Mouse (Mus musculus): Measurements from ENCODE around the gene Ephx1. TPM values are rescaled to one million over a fixed set of nuclear protein-coding genes. Genes with fewer than 3 reads are reported as not detected.

Gene Ephx1
- total and polyA plus RNA-seq, 2 experiments from 2014 or later, result 6.9 to 10.2 TPM

- no peak overlapping the region for H3K4me2 ChIP-seq (ENCODE audit: low read depth, low read length)
- no peaks in the 10 kb centered on the region for H3K27me3 ChIP-seq (ENCODE audit: control insufficient read depth, insufficient read depth, low read length)
- DNase-seq (ENCODE audit: low spot score), result no peak
- TF ChIP-seq CTCF (IDR thresholded peaks at IDR 0.05; ENCODE audit: low read depth) (no peak), EP300 (IDR thresholded peaks at IDR 0.05; ENCODE audit: low read depth) (no peak)
- no peaks in the 10 kb centered on the region for H3K9me3 ChIP-seq (replicated peaks; ENCODE audit: control insufficient read depth, low read length)
- H3K27ac ChIP-seq (ENCODE audit: low read depth), result no peak overlapping the region
- H3K4me1 ChIP-seq (ENCODE audit: control insufficient read depth, insufficient read depth), result no peaks in the 10 kb centered on the region
- ATAC-seq (ENCODE audit: insufficient read depth, low read depth), result no peak
- no peak overlapping the region for H3K4me3 ChIP-seq (ENCODE audit: low read depth, low read length)
- peaks cover 88% of the 10 kb centered on the region for H3K36me3 ChIP-seq (replicated peaks; ENCODE audit: control insufficient read depth, insufficient read depth, low read length)
- 83% methylated on average over 7 of the region's 7 CpGs for WGBS
- no peak overlapping the region for H3K9ac ChIP-seq (replicated peaks; ENCODE audit: low read depth, low read length)
Measured at GRCm38 (mm10) chr1:180967261-180967660, 53.4 kb downstream of the Ephx1 start.

- ATAC-seq (ENCODE audit: insufficient read depth, low read depth) (peak; percentile 58; the same call in 1 of the 2 replicates), DNase-seq (ENCODE audit: low spot score) (no peak)
- Histone ChIP-seq H3K4me1 (ENCODE audit: control insufficient read depth, insufficient read depth) (no peaks in the 10 kb centered on the region), H3K4me3 (ENCODE audit: low read depth, low read length) (no peak overlapping the region), H3K9me3 (replicated peaks; ENCODE audit: control insufficient read depth, low read length) (no peaks in the 10 kb centered on the region), H3K36me3 (replicated peaks; ENCODE audit: control insufficient read depth, insufficient read depth, low read length) (peaks cover 91% of the 10 kb centered on the region), H3K27me3 (ENCODE audit: control insufficient read depth, insufficient read depth, low read length) (no peaks in the 10 kb centered on the region), H3K27ac (ENCODE audit: low read depth) (no peak overlapping the region), H3K9ac (replicated peaks; ENCODE audit: low read depth, low read length) (no peak overlapping the region), H3K4me2 (ENCODE audit: low read depth, low read length) (no peak overlapping the region)
- TF ChIP-seq CTCF (IDR thresholded peaks at IDR 0.05; ENCODE audit: low read depth), result no peak
- no peak for TF ChIP-seq EP300 (IDR thresholded peaks at IDR 0.05; ENCODE audit: low read depth)
- WGBS, result 37% methylated on average over 3 of the region's 3 CpGs
Measured at GRCm38 (mm10) chr1:180966542-180966941, 54.2 kb downstream of the Ephx1 start.

- Histone ChIP-seq H3K4me1 (ENCODE audit: control insufficient read depth, insufficient read depth) (no peaks in the 10 kb centered on the region), H3K9ac (replicated peaks; ENCODE audit: low read depth, low read length) (no peak overlapping the region), H3K4me2 (ENCODE audit: low read depth, low read length) (no peak overlapping the region), H3K27me3 (ENCODE audit: control insufficient read depth, insufficient read depth, low read length) (no peaks in the 10 kb centered on the region), H3K4me3 (ENCODE audit: low read depth, low read length) (no peak overlapping the region), H3K36me3 (replicated peaks; ENCODE audit: control insufficient read depth, insufficient read depth, low read length) (peaks cover 91% of the 10 kb centered on the region), H3K27ac (ENCODE audit: low read depth) (no peak overlapping the region), H3K9me3 (replicated peaks; ENCODE audit: control insufficient read depth, low read length) (no peaks in the 10 kb centered on the region)
- ATAC-seq (ENCODE audit: insufficient read depth, low read depth), result no peak
- 78% methylated on average over 3 of the region's 3 CpGs for WGBS
- TF ChIP-seq CTCF (IDR thresholded peaks at IDR 0.05; ENCODE audit: low read depth) (no peak), EP300 (IDR thresholded peaks at IDR 0.05; ENCODE audit: low read depth) (no peak)
- DNase-seq (ENCODE audit: low spot score), result no peak
Measured at GRCm38 (mm10) chr1:180965786-180966185, 54.9 kb downstream of the Ephx1 start.

GRCm38 (mm10) chr1:180958797-180959196, 61.9 kb downstream of the Ephx1 start:
- peaks cover 84% of the 10 kb centered on the region for H3K36me3 ChIP-seq (replicated peaks; ENCODE audit: control insufficient read depth, insufficient read depth, low read length)
- no peak for TF ChIP-seq EP300 (IDR thresholded peaks at IDR 0.05; ENCODE audit: low read depth)
- no peak for TF ChIP-seq CTCF (IDR thresholded peaks at IDR 0.05; ENCODE audit: low read depth)
- DNase-seq (ENCODE audit: low spot score), result no peak
- no peak for ATAC-seq (ENCODE audit: insufficient read depth, low read depth)
- no peak overlapping the region for H3K4me3 ChIP-seq (ENCODE audit: low read depth, low read length)
- H3K4me2 ChIP-seq (ENCODE audit: low read depth, low read length), result no peak overlapping the region
- H3K27me3 ChIP-seq (ENCODE audit: control insufficient read depth, insufficient read depth, low read length), result no peaks in the 10 kb centered on the region
- H3K9me3 ChIP-seq (replicated peaks; ENCODE audit: control insufficient read depth, low read length), result no peaks in the 10 kb centered on the region
- H3K4me1 ChIP-seq (ENCODE audit: control insufficient read depth, insufficient read depth), result no peaks in the 10 kb centered on the region
- no peak overlapping the region for H3K27ac ChIP-seq (ENCODE audit: low read depth)
- no peak overlapping the region for H3K9ac ChIP-seq (replicated peaks; ENCODE audit: low read depth, low read length)
- 75% methylated on average over 3 of the region's 3 CpGs for WGBS

- Histone ChIP-seq H3K9ac (replicated peaks; ENCODE audit: low read depth, low read length) (no peak overlapping the region), H3K36me3 (replicated peaks; ENCODE audit: control insufficient read depth, insufficient read depth, low read length) (peaks cover 81% of the 10 kb centered on the region), H3K27ac (ENCODE audit: low read depth) (no peak overlapping the region), H3K4me1 (ENCODE audit: control insufficient read depth, insufficient read depth) (no peaks in the 10 kb centered on the region), H3K9me3 (replicated peaks; ENCODE audit: control insufficient read depth, low read length) (no peaks in the 10 kb centered on the region), H3K4me3 (ENCODE audit: low read depth, low read length) (no peak overlapping the region), H3K4me2 (ENCODE audit: low read depth, low read length) (no peak overlapping the region), H3K27me3 (ENCODE audit: control insufficient read depth, insufficient read depth, low read length) (no peaks in the 10 kb centered on the region)
- no peak for TF ChIP-seq CTCF (IDR thresholded peaks at IDR 0.05; ENCODE audit: low read depth)
- TF ChIP-seq EP300 (IDR thresholded peaks at IDR 0.05; ENCODE audit: low read depth), result no peak
- ATAC-seq (ENCODE audit: insufficient read depth, low read depth) (no peak), DNase-seq (ENCODE audit: low spot score) (no peak)
- WGBS, result 86% methylated on average over 3 of the region's 3 CpGs
Measured at GRCm38 (mm10) chr1:180957989-180958388, 62.7 kb downstream of the Ephx1 start.

GRCm38 (mm10) chr1:180956973-180957381, 63.7 kb downstream of the Ephx1 start:
- H3K4me1 ChIP-seq (ENCODE audit: control insufficient read depth, insufficient read depth), result no peaks in the 10 kb centered on the region
- peaks cover 80% of the 10 kb centered on the region for H3K36me3 ChIP-seq (replicated peaks; ENCODE audit: control insufficient read depth, insufficient read depth, low read length)
- no peaks in the 10 kb centered on the region for H3K27me3 ChIP-seq (ENCODE audit: control insufficient read depth, insufficient read depth, low read length)
- H3K27ac ChIP-seq (ENCODE audit: low read depth), result no peak overlapping the region
- no peaks in the 10 kb centered on the region for H3K9me3 ChIP-seq (replicated peaks; ENCODE audit: control insufficient read depth, low read length)
- peak; percentile 63 for DNase-seq (ENCODE audit: low spot score)
- no peak overlapping the region for H3K4me3 ChIP-seq (ENCODE audit: low read depth, low read length)
- ATAC-seq (ENCODE audit: insufficient read depth, low read depth), result peak; percentile 88
- 75% methylated on average over 8 of the region's 8 CpGs for WGBS
- no peak overlapping the region for H3K9ac ChIP-seq (replicated peaks; ENCODE audit: low read depth, low read length)
- no peak for TF ChIP-seq CTCF (IDR thresholded peaks at IDR 0.05; ENCODE audit: low read depth)
- 0 out of 2 replicates have a peak, but pooled peaks have one; percentile 50 for TF ChIP-seq EP300 (IDR thresholded peaks at IDR 0.05; ENCODE audit: low read depth)
- H3K4me2 ChIP-seq (ENCODE audit: low read depth, low read length), result no peak overlapping the region
